Mouse (Mus musculus) liver, embryonic 16.5 days (tissue): Measurements from ENCODE around the gene Spint2. TPM values are rescaled to one million over a fixed set of nuclear protein-coding genes. Genes with fewer than 3 reads are reported as not detected.
A peak's percentile ranks its signal among the peaks of the same experiment; 100 is the strongest.

ENCODE experiments used
- ATAC-seq: fragments of 200-750 bp; cut with Nextera tagmentation; 2 replicates; pipeline ENCODE4 v1.8.0; 2017; ENCODE audit warnings: low read depth, mild to moderate bottlenecking, moderate number of reproducible peaks, moderate library complexity
- H3K27ac ChIP-seq: fragments of 300-500 bp; sonication (generic); 2 replicates; pipeline ENCODE4 v1.5.1; 2014; ENCODE audit warnings: mild to moderate bottlenecking, low read length
- H3K27me3 ChIP-seq: fragments of 300-500 bp; sonication (generic); 2 replicates; pipeline ENCODE4 v1.6.1; 2014; ENCODE audit warnings: low read depth, low read length, mixed read lengths; ENCODE audit not compliant: control insufficient read depth, insufficient read depth
- H3K36me3 ChIP-seq: fragments of 300-500 bp; sonication (generic); 2 replicates; pipeline ENCODE4 v1.6.1; 2014; ENCODE audit warnings: mild to moderate bottlenecking; ENCODE audit not compliant: control insufficient read depth, insufficient read depth
- H3K4me1 ChIP-seq: fragments of 300-500 bp; sonication (generic); 2 replicates; pipeline ENCODE4 v1.6.1; 2014; ENCODE audit warnings: low read depth, low read length, mixed read lengths; ENCODE audit not compliant: control insufficient read depth
- H3K4me2 ChIP-seq: fragments of 300-500 bp; sonication (generic); 2 replicates; pipeline ENCODE4 v1.6.1; 2014; ENCODE audit warnings: low read depth, low read length, mixed read lengths
- H3K4me3 ChIP-seq: fragments of 300-500 bp; sonication (generic); 2 replicates; pipeline ENCODE4 v1.5.1; 2014; ENCODE audit warnings: low read depth, mild to moderate bottlenecking, low read length
- H3K9ac ChIP-seq: fragments of 300-500 bp; sonication (generic); 2 replicates; pipeline ENCODE4 v1.6.1; 2014; ENCODE audit warnings: low read depth, low read length
- H3K9me3 ChIP-seq: fragments of 300-500 bp; sonication (generic); replicated peaks from 2 replicates; pipeline ENCODE4 v1.6.1; 2016; ENCODE audit warnings: low read length; ENCODE audit not compliant: control insufficient read depth
- WGBS: fragments of 180-500 bp; shearing (Covaris S2); extraction: QIAGEN DNeasy Blood & Tissue Kit; methylation state at CpG from one replicate; pipeline ENCODE4 v1.1.7; 2014; ENCODE audit not compliant: insufficient replicate concordance; 5-methylcytosine and 5-hydroxymethylcytosine counted together
- polyA plus RNA-seq: library from polyadenylated mRNA; unstranded; fragments of >200 nt; fragmentation: Nextera tagmentation; extraction: Ambion mirVana; gene quantifications from 2 replicates; pipeline ENCODE4 v1.2.1, GENCODE M21; 2015

The Spint2 gene
- 30.9 and 38.6 TPM in 2 replicates for polyA plus RNA-seq

DNA sequence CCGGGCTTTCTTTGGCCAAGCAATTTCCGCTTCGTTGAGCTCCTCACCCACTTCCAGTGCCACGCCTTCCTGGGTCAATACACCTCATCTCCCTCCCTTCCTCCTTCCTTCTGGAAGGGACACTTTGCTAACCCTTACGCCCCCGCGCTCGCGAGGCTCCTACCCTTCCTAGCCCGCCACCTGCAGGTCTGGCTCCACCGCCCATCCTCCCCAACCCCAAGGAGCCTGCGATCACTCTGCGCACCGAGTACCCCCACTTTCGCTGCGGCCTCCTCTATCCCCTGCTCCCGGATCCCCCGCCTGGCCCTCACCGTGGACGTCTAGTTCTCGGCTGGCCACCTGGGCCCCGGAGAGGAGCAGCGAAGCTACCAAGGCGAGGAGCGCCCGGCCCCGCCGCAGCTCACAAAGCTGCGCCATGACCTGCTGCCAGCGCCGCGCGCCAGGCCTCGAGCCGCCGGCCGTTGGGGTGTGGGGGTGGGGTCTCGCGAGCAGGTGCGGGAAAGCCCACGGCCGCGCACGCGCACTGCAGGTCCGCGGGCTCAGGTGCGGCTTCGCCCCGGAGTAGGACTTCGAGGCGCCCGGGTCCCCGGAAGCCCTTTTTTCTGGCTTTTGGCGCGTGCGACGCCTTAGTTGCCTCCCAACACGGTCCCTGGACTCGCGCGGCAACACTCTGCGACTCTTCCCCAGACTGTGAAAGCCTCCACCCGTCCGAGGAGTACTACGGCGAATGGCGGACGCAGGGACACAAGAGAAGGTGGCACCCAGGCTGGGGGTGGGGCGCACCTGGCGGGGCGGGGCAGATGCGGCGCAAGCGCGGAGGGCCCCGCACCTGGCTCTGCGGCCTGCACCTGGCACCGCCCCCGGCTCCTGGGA lies at the start of gene Spint2:
Gene Spint2 (minus strand): TSS at position 712 of the 873 bp plus-strand sequence.
- peaks cover 9% of the 10 kb centered on the region for H3K4me1 ChIP-seq
- peak within 1 kb of the TSS; percentile 69 for H3K9ac ChIP-seq
- H3K4me2 ChIP-seq: peak within 1 kb of the TSS; percentile 83
- no peaks in the 10 kb centered on the region for H3K9me3 ChIP-seq
- peak within 1 kb of the TSS; percentile 38 for H3K27ac ChIP-seq
- H3K27me3 ChIP-seq: peaks cover 14% of the 10 kb centered on the region
- ATAC-seq: peak; percentile 84
- H3K4me3 ChIP-seq: peak within 1 kb of the TSS; percentile 66
- no peaks in the 10 kb centered on the region for H3K36me3 ChIP-seq
- under 1% methylated on average over 73 of the region's 80 CpGs for WGBS

DNA sequence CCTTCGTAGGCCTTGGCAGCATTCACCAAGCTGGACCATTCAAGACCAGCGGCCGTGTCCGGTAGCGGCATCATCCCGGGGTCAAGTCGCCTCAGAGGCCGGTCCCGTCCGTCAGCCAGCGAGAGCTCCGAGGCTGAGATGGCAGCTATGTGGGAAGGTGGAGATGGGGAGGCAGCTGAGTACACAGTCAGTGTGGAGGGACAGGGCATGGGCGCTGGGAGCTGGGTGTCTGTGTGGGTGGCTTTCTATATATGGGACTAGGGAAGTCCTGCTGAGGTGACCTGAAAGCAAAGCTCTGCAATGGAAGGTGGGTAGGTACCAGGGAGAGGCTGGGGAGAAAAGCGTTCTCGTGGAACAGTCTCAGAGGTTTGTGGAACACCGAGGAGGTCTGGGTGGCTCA lies 47.3 kb upstream of the Spint2 start:
- Histone ChIP-seq H3K27ac (no peak overlapping the region), H3K27me3 (no peaks in the 10 kb centered on the region), H3K9ac (no peak overlapping the region), H3K9me3 (no peaks in the 10 kb centered on the region), H3K36me3 (no peaks in the 10 kb centered on the region; the same call in 1 of the 2 replicates), H3K4me2 (no peak overlapping the region), H3K4me1 (peaks cover 3% of the 10 kb centered on the region), H3K4me3 (no peak overlapping the region)
- ATAC-seq: no peak
- 83% methylated on average over 16 of the region's 16 CpGs for WGBS

DNA sequence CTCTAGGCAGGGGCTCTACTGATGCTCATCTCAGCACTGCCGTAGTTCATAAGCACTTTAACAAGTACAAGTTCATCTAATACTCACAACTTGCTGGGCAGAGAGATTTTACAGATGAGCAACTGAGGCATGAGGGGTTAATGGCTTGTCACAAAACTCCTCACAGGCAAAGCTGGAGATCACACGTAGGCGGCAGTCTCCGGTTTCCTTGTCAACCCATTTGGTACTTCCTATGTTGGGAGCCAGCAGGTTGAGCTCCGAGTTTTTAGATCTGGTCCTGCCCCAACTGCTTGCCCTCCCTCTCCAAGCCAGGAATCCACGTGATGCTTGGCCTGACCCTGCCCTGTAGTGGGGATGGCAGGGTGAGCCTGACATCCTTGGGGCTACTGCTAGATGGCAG lies 45.4 kb upstream of the Spint2 start:
- no peak for ATAC-seq
- WGBS: 79% methylated on average over 6 of the region's 6 CpGs
- Histone ChIP-seq H3K4me2 (no peak overlapping the region), H3K4me1 (no peaks in the 10 kb centered on the region), H3K9ac (no peak overlapping the region), H3K9me3 (no peaks in the 10 kb centered on the region), H3K27me3 (no peaks in the 10 kb centered on the region), H3K36me3 (no peaks in the 10 kb centered on the region; the same call in 1 of the 2 replicates), H3K27ac (no peak overlapping the region), H3K4me3 (no peak overlapping the region)

GRCm38 (mm10) chr7:29319337-29320307 lies 37.9 kb upstream of the Spint2 start:
- ATAC-seq: peak; percentile 12; the same call in 1 of the 2 replicates
- Histone ChIP-seq H3K9ac (no peak overlapping the region), H3K4me3 (peak overlapping the region; percentile 11; the same call in 1 of the 2 replicates)

DNA sequence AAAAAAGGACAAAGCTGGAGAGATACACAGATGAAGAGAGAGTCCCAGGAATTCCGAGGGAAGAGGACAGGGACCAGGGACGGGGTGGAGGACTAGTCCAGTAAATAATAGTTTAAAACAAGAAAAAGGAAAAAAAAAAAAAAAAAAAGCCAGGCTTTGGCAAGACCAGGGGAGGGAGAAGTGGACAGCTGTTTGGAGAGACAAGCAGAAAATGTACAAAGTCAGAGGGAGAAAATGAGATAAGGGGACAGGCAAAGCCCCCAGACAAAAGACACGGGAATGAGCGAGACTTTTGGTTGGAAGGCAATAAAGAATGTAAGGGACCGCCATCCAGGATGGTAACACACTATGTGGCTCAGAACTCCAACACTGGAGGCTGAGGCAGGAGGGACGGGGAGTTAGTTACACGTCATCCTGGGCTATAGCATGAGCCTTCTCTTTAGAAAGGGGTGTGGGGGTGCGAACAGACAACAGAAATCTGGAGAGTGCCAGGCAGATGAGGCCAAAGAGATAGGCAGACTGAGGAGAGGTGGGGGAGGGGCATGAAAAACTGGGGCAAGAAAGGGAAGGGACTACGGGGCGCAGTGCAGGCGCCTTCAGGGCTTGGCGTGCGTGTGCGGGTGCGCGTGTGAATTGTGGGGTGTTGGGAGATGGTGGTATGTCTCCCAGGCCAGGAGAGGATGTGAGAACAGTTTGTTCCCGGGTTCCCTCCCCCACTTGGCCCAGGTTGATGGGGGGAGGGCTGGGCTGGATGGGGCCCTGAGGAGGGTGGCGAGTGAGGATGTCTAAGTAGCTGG lies 36.6 kb upstream of the Spint2 start:
- Histone ChIP-seq H3K9ac (0 out of 2 replicates have a peak overlapping the region, but pooled peaks have one; percentile 12), H3K27ac (no peak overlapping the region), H3K4me3 (no peak overlapping the region; the same call in 1 of the 2 replicates), H3K4me1 (peaks cover 33% of the 10 kb centered on the region), H3K27me3 (no peaks in the 10 kb centered on the region), H3K36me3 (no peaks in the 10 kb centered on the region), H3K4me2 (peak overlapping the region; percentile 49), H3K9me3 (no peaks in the 10 kb centered on the region)
- WGBS: 3% methylated on average over 18 of the region's 18 CpGs
- ATAC-seq: peak; percentile 19

More at GRCm38 (mm10) chr7:29319337-29320307, 37.9 kb upstream of the Spint2 start:
- peak overlapping the region; percentile 49; the same call in 1 of the 2 replicates for H3K4me2 ChIP-seq
- WGBS: 11% methylated on average over 19 of the region's 19 CpGs
- no peaks in the 10 kb centered on the region for H3K36me3 ChIP-seq
- H3K9me3 ChIP-seq: no peaks in the 10 kb centered on the region
- peaks cover 33% of the 10 kb centered on the region for H3K4me1 ChIP-seq
- H3K27ac ChIP-seq: no peak overlapping the region
- no peaks in the 10 kb centered on the region for H3K27me3 ChIP-seq

- Histone ChIP-seq H3K27me3 (no peaks in the 10 kb centered on the region), H3K4me3 (no peak overlapping the region), H3K9me3 (no peaks in the 10 kb centered on the region), H3K4me2 (no peak overlapping the region), H3K4me1 (peaks cover 33% of the 10 kb centered on the region), H3K36me3 (no peaks in the 10 kb centered on the region), H3K9ac (no peak overlapping the region), H3K27ac (no peak overlapping the region)
- no peak for ATAC-seq
- WGBS: 8% methylated on average over 2 of the region's 2 CpGs
Measured at GRCm38 (mm10) chr7:29317558-29317957, 35.8 kb upstream of the Spint2 start.

DNA sequence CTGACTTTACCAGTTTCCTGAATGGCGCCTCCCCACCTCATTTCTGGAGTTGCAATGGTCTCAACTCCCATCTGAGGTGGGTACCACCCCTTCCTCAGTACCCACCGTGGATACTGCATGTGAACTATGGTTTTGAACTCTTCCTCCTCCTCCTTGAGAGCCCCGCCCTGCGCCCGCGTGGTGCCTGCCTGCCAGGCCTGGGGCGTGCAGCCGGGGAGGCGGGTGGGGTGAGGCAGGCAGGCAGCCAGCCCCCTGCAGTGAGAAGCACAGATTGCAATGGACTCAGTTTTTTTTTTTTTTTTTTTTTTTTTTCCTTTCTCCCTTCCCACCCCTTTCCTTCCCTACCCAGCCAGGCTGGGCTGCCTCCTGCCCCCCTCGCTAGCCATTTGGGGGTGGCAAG lies 35.3 kb upstream of the Spint2 start:
- H3K27ac ChIP-seq: no peak overlapping the region
- ATAC-seq: no peak
- H3K27me3 ChIP-seq: no peaks in the 10 kb centered on the region
- 15% methylated on average over 10 of the region's 10 CpGs for WGBS
- no peak overlapping the region for H3K9ac ChIP-seq
- no peak overlapping the region for H3K4me3 ChIP-seq
- peaks cover 33% of the 10 kb centered on the region for H3K4me1 ChIP-seq
- H3K36me3 ChIP-seq: no peaks in the 10 kb centered on the region
- H3K4me2 ChIP-seq: no peak overlapping the region
- H3K9me3 ChIP-seq: no peaks in the 10 kb centered on the region

- Histone ChIP-seq H3K36me3 (no peaks in the 10 kb centered on the region), H3K4me1 (peaks cover 33% of the 10 kb centered on the region), H3K9me3 (no peaks in the 10 kb centered on the region), H3K4me2 (no peak overlapping the region), H3K9ac (no peak overlapping the region), H3K27ac (no peak overlapping the region), H3K27me3 (no peaks in the 10 kb centered on the region), H3K4me3 (no peak overlapping the region)
- 62% methylated on average over 17 of the region's 17 CpGs for WGBS
- ATAC-seq: no peak
Measured at GRCm38 (mm10) chr7:29316137-29316734, 34.5 kb upstream of the Spint2 start.
